Mouse (Mus musculus) forebrain, embryonic 13.5 days (tissue): ENCODE measurements around the gene Ankrd13a. TPM values are rescaled to one million over a fixed set of nuclear protein-coding genes. Genes with fewer than 3 reads are reported as not detected.

Source experiments
- ATAC-seq: fragments of 200-750 bp; cut with Nextera tagmentation; 2 replicates; pipeline ENCODE4 v1.8.0; 2017
- H3K27ac ChIP-seq: fragments of 300-500 bp; sonication (generic); 2 replicates; pipeline ENCODE4 v1.5.1; 2015; ENCODE audit warnings: inconsistent platforms, mild to moderate bottlenecking, moderate library complexity
- H3K27me3 ChIP-seq: fragments of 300-500 bp; sonication (generic); 2 replicates; pipeline ENCODE4 v1.6.1; 2015; ENCODE audit warnings: mild to moderate bottlenecking, inconsistent platforms
- H3K36me3 ChIP-seq: fragments of 300-500 bp; sonication (generic); 2 replicates; pipeline ENCODE4 v1.6.1; 2015; ENCODE audit warnings: mild to moderate bottlenecking, inconsistent platforms; ENCODE audit not compliant: poor library complexity, severe bottlenecking
- H3K4me1 ChIP-seq: fragments of 300-500 bp; sonication (generic); 2 replicates; pipeline ENCODE4 v1.6.1; 2015; ENCODE audit warnings: inconsistent platforms
- H3K4me2 ChIP-seq: fragments of 300-500 bp; sonication (generic); 2 replicates; pipeline ENCODE4 v1.6.1; 2015; ENCODE audit warnings: inconsistent platforms, mild to moderate bottlenecking, moderate library complexity
- H3K4me3 ChIP-seq: fragments of 300-500 bp; sonication (generic); 2 replicates; pipeline ENCODE4 v1.5.1; 2015; ENCODE audit warnings: mild to moderate bottlenecking, inconsistent platforms
- H3K9ac ChIP-seq: fragments of 300-500 bp; sonication (generic); 2 replicates; pipeline ENCODE4 v1.6.1; 2015; ENCODE audit warnings: mild to moderate bottlenecking, inconsistent platforms
- H3K9me3 ChIP-seq: fragments of 300-500 bp; sonication (generic); replicated peaks from 2 replicates; pipeline ENCODE4 v1.6.1; 2016; ENCODE audit warnings: inconsistent platforms
- WGBS: fragments of 180-500 bp; shearing (Covaris S2); methylation state at CpG from one replicate; pipeline ENCODE4 v1.1.7; 2015; 5-methylcytosine and 5-hydroxymethylcytosine counted together
- polyA plus RNA-seq: library from polyadenylated mRNA; unstranded; fragments of >200 nt; fragmentation: Nextera tagmentation; extraction: Ambion mirVana; gene quantifications from 2 replicates; pipeline ENCODE4 v1.2.1, GENCODE M21; 2015

Ankrd13a gene
- polyA plus RNA-seq, 1 experiment from 2014 or later: 30.0 TPM

- Histone ChIP-seq H3K9me3 (no peaks in the 10 kb centered on the region), H3K27ac (0 out of 2 replicates have a peak overlapping the region, but pooled peaks have one; percentile 49), H3K4me3 (no peak overlapping the region), H3K4me2 (no peak overlapping the region), H3K27me3 (no peaks in the 10 kb centered on the region), H3K36me3 (peaks cover 91% of the 10 kb centered on the region), H3K4me1 (no peaks in the 10 kb centered on the region), H3K9ac (no peak overlapping the region)
- WGBS: 95% methylated on average over 8 of the region's 8 CpGs
- no peak for ATAC-seq
Measured at GRCm38 (mm10) chr5:114743697-114744090, 30.8 kb upstream of the Ankrd13a start.

GRCm38 (mm10) chr5:114745581-114745980 is 28.9 kb upstream of the Ankrd13a start:
- ATAC-seq: no peak
- Histone ChIP-seq H3K36me3 (peaks cover 86% of the 10 kb centered on the region), H3K4me2 (no peak overlapping the region), H3K9me3 (no peaks in the 10 kb centered on the region), H3K4me1 (no peaks in the 10 kb centered on the region), H3K27me3 (no peaks in the 10 kb centered on the region), H3K27ac (no peak overlapping the region), H3K9ac (no peak overlapping the region), H3K4me3 (no peak overlapping the region)
- WGBS: 89% methylated on average over 5 of the region's 5 CpGs

- Histone ChIP-seq H3K4me1 (no peaks in the 10 kb centered on the region), H3K4me3 (no peak overlapping the region), H3K9me3 (no peaks in the 10 kb centered on the region), H3K27ac (no peak overlapping the region), H3K9ac (no peak overlapping the region), H3K4me2 (no peak overlapping the region), H3K36me3 (peaks cover 87% of the 10 kb centered on the region), H3K27me3 (no peaks in the 10 kb centered on the region)
- WGBS: 88% methylated on average over 4 of the region's 4 CpGs
- no peak for ATAC-seq
Measured at GRCm38 (mm10) chr5:114746886-114747285, 27.6 kb upstream of the Ankrd13a start.

- Histone ChIP-seq H3K27ac (no peak overlapping the region), H3K4me1 (no peaks in the 10 kb centered on the region), H3K9ac (no peak overlapping the region), H3K9me3 (no peaks in the 10 kb centered on the region), H3K4me2 (no peak overlapping the region), H3K36me3 (peaks cover 87% of the 10 kb centered on the region), H3K27me3 (no peaks in the 10 kb centered on the region), H3K4me3 (no peak overlapping the region)
- WGBS: 93% methylated on average over 5 of the region's 5 CpGs
- no peak for ATAC-seq
Measured at GRCm38 (mm10) chr5:114747521-114747920, 27.0 kb upstream of the Ankrd13a start.

- H3K4me2 ChIP-seq: no peak overlapping the region
- H3K4me1 ChIP-seq: no peaks in the 10 kb centered on the region
- no peak overlapping the region for H3K27ac ChIP-seq
- no peaks in the 10 kb centered on the region for H3K27me3 ChIP-seq
- no peaks in the 10 kb centered on the region for H3K9me3 ChIP-seq
- no peak overlapping the region for H3K4me3 ChIP-seq
- no peak for ATAC-seq
- no peak overlapping the region for H3K9ac ChIP-seq
- WGBS: 85% methylated on average over 10 of the region's 10 CpGs
- peaks cover 86% of the 10 kb centered on the region for H3K36me3 ChIP-seq
Measured at GRCm38 (mm10) chr5:114750325-114750724, 24.2 kb upstream of the Ankrd13a start.

- Histone ChIP-seq H3K27me3 (no peaks in the 10 kb centered on the region), H3K27ac (no peak overlapping the region), H3K4me1 (no peaks in the 10 kb centered on the region), H3K9me3 (no peaks in the 10 kb centered on the region), H3K4me3 (no peak overlapping the region), H3K9ac (no peak overlapping the region), H3K36me3 (peaks cover 80% of the 10 kb centered on the region), H3K4me2 (no peak overlapping the region)
- WGBS: 93% methylated on average over 10 of the region's 10 CpGs
- no peak for ATAC-seq
Measured at GRCm38 (mm10) chr5:114752397-114752796, 22.1 kb upstream of the Ankrd13a start.

GRCm38 (mm10) chr5:114753384-114753783 is 21.1 kb upstream of the Ankrd13a start:
- Histone ChIP-seq H3K4me3 (no peak overlapping the region), H3K27me3 (no peaks in the 10 kb centered on the region), H3K4me1 (no peaks in the 10 kb centered on the region), H3K9me3 (no peaks in the 10 kb centered on the region), H3K27ac (no peak overlapping the region; the same call in 1 of the 2 replicates), H3K4me2 (no peak overlapping the region), H3K9ac (no peak overlapping the region), H3K36me3 (peaks cover 76% of the 10 kb centered on the region)
- no peak for ATAC-seq
- 84% methylated on average over 12 of the region's 12 CpGs for WGBS

- Histone ChIP-seq H3K36me3 (peaks cover 79% of the 10 kb centered on the region), H3K4me1 (no peaks in the 10 kb centered on the region), H3K27ac (no peak overlapping the region), H3K9me3 (no peaks in the 10 kb centered on the region), H3K27me3 (no peaks in the 10 kb centered on the region), H3K9ac (no peak overlapping the region), H3K4me2 (no peak overlapping the region), H3K4me3 (no peak overlapping the region)
- ATAC-seq: no peak
- 93% methylated on average over 5 of the region's 5 CpGs for WGBS
Measured at GRCm38 (mm10) chr5:114759536-114760090, 14.9 kb upstream of the Ankrd13a start.

GRCm38 (mm10) chr5:114761980-114762379 is 12.5 kb upstream of the Ankrd13a start:
- ATAC-seq: no peak
- H3K4me3 ChIP-seq: no peak overlapping the region
- peaks cover 82% of the 10 kb centered on the region for H3K36me3 ChIP-seq
- no peaks in the 10 kb centered on the region for H3K9me3 ChIP-seq
- no peak overlapping the region for H3K9ac ChIP-seq
- no peaks in the 10 kb centered on the region for H3K27me3 ChIP-seq
- 93% methylated on average over 8 of the region's 8 CpGs for WGBS
- H3K4me1 ChIP-seq: no peaks in the 10 kb centered on the region
- no peak overlapping the region for H3K4me2 ChIP-seq
- no peak overlapping the region for H3K27ac ChIP-seq

GRCm38 (mm10) chr5:114764812-114765735 is 9.4 kb upstream of the Ankrd13a start:
- peaks cover 60% of the 10 kb centered on the region for H3K36me3 ChIP-seq
- ATAC-seq: no peak

GRCm38 (mm10) chr5:114766686-114767085 is 7.8 kb upstream of the Ankrd13a start:
- Histone ChIP-seq H3K4me1 (peaks cover 12% of the 10 kb centered on the region), H3K36me3 (peaks cover 44% of the 10 kb centered on the region), H3K9ac (no peak overlapping the region), H3K27ac (no peak overlapping the region), H3K27me3 (no peaks in the 10 kb centered on the region), H3K9me3 (no peaks in the 10 kb centered on the region), H3K4me3 (no peak overlapping the region), H3K4me2 (no peak overlapping the region)
- WGBS: 91% methylated on average over 8 of the region's 8 CpGs
- no peak for ATAC-seq

More at GRCm38 (mm10) chr5:114764812-114765735, 9.4 kb upstream of the Ankrd13a start:
- WGBS: 89% methylated on average over 18 of the region's 18 CpGs
- no peaks in the 10 kb centered on the region; the same call in 1 of the 2 replicates for H3K4me1 ChIP-seq
- H3K27me3 ChIP-seq: no peaks in the 10 kb centered on the region
- no peak overlapping the region for H3K4me3 ChIP-seq
- no peaks in the 10 kb centered on the region for H3K9me3 ChIP-seq
- H3K9ac ChIP-seq: no peak overlapping the region
- no peak overlapping the region for H3K27ac ChIP-seq
- H3K4me2 ChIP-seq: no peak overlapping the region

- H3K27ac ChIP-seq: no peak overlapping the region
- no peak overlapping the region for H3K4me3 ChIP-seq
- H3K27me3 ChIP-seq: no peaks in the 10 kb centered on the region
- H3K9ac ChIP-seq: no peak overlapping the region
- WGBS: 80% methylated on average over 7 of the region's 7 CpGs
- H3K36me3 ChIP-seq: peaks cover 39% of the 10 kb centered on the region
- peaks cover 17% of the 10 kb centered on the region for H3K4me1 ChIP-seq
- H3K9me3 ChIP-seq: no peaks in the 10 kb centered on the region
- no peak overlapping the region for H3K4me2 ChIP-seq
- ATAC-seq: no peak
Measured at GRCm38 (mm10) chr5:114767185-114767584, 7.3 kb upstream of the Ankrd13a start.
